Mouse (Mus musculus): Measurements from ENCODE around the gene Eps8l3. TPM values are rescaled to one million over a fixed set of nuclear protein-coding genes. Genes with fewer than 3 reads are reported as not detected.

Eps8l3 gene
- total RNA-seq (2021) = not detected

DNA sequence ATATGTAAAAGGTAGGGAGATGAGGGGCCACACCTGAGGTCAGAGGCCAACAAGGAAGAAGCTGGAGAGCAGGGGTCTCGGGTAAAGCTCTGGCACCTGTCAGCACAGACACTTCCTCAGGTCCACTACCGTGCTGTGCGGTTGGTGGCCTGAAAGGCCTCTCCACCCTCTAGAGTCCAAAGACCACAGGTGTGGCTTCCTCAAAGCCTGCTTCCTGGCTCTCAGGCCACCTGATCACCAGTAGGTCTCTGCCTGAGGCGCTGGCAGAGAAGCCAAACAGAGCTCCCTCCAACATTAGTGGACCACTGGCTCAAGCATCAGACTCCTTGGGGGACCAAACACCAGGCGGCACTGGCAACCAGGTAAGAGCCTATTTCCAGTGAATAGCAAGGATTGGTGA is at the start of gene Eps8l3:
Eps8l3 (plus strand) TSS at position 225 of the 400 bp plus-strand sequence.
- intact Hi-C loops (cut with DNase I) = no loop called here
- no peak for DNase-seq

DNA sequence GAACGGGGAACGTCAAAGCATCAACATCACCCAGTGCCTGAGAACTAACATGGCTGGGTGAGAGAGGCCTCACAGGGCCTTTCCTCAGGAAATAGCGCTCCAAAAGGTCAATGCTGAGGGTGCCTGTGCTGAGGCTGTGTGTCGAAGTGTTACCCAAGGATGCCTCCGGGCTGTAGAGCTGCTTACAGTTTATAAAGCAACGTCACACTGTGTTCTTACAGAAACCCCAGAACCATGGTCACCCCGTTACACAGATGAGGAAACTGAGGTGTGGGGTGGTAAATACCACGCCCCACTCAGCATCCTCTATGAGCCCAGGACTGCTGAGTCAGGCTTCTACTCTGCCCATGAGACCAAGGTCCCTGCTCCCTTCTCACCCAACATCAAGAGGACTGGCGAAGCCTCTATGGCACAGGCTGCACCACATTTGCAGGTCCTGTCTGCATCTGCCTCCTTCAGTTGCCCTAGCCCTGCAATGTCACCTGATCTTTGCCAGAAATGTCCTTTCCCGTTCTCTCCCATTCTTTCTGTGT is 49.1 kb upstream of the Eps8l3 start:
- intact Hi-C loops (cut with DNase I) = no loop called here
- DNase-seq = no peak

DNA sequence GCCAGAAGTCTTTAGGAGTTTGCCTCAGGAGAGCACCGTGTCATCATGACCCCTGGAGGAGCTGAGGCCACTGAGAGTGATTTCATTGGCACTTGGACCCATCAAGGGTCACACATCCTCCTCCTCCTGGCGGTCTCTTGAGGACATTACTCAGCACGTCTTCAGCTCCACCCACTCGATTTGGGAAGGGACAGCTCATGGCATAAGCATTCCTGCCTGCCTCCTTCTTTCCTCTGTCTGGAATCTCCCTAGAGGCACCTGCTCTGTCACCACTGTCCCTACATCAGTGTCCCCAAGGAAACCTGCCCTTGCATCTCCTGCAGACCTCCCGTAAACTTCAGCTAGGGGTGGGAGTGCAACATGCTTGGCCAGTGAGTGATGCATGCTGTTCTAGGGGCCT is 48.5 kb upstream of the Eps8l3 start:
- DNase-seq = no peak
- intact Hi-C loops (cut with DNase I) = no loop called here

DNA sequence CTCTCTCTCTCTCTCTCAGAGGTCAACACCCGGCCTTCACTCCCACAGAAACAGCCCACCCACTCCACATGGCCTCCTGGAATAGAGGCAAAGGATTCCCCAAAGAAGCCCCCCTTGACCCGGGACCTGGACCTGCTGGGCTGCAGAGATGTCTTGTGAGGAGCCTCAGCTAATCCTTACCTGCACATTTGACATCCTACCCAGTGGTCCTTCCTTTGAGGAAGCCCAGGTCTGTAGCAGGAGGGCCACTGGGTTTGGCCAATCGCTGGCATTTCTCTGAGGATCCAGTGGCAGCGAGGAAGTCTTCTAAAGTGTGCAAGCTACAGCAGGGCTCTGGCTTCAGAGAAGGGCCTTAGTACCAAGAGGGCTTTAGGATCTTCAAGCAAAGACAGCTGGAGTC is 48.0 kb upstream of the Eps8l3 start:
- no peak for DNase-seq
- intact Hi-C loops (cut with DNase I) = no loop called here

DNA sequence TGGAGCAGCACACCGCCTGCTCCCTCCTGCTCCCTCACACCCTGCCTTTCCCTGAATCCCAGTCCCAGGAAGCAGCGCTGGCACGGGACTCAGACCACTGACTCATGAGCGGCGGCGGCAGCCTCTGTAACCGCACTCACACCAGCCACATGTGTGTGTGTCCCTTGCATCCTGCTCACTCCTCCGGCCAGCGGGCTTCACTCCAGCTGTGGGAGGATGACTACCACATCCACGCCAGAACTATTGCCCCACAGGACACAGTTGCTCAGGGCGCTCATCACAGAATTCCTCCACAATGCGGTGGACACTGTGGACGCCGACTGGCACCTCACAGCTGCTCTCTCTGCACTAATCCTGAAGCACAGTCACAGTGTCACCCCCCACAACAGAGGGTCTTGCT is 47.4 kb upstream of the Eps8l3 start:
- DNase-seq = no peak
- intact Hi-C loops (cut with DNase I) = no loop called here

DNA sequence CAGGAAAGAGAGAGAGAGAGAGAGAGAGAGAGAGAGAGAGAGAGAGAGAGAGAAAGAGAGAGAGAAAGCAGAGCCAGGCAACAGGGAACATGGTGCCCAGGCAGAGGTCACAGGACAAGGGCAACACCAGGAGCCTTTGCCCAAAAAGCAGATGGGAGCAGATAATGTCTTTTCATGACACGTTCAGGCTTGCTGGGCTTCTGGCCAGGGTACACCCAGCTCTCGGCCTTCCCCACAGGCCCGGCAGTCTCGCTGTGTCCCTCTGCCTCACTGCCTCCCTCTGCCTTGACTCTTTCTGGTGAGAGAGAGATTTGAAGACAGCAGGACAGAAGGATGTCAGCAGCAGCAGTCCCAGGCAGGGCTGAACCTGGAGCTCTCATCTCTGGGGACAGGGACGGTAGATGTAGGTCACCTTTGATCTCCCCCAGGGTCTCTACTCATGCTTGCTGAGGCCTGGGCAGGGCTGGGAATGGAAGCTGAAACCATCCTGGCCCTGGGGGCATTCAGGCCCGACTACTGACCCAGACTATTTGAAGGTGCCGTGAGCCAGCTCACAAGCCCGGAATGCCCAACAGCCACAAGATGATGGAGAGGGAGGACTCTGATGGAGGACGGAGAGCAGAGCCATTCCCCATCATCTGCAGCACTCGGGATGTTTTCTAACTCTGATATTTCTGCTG is 45.0 kb upstream of the Eps8l3 start:
- no peak for DNase-seq

DNA sequence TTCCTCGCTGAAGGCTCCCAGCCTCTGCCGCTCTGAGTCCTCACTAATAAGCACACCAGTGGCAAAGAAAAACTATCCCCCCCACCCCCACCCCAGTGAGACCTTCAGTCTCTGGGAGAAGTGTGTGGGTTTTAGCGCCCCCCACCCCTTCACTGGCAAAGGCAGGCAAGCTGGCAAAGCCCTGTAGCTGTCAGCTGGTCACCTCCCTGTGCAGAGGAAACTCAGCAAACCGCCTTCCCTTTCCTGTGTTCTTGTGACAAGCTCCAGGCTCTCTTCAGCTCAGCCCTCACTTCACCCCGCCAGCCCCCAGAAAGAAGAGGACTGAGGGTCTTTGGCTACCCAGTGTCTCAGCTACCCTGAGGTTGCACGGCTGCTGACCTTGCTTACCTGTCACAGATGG is 44.4 kb upstream of the Eps8l3 start:
- intact Hi-C loops (cut with DNase I) = no loop called here
- no peak for DNase-seq

More for the DNA sequence above, 45.0 kb upstream of the Eps8l3 start:
- intact Hi-C loops (cut with DNase I) = no loop called here

DNA sequence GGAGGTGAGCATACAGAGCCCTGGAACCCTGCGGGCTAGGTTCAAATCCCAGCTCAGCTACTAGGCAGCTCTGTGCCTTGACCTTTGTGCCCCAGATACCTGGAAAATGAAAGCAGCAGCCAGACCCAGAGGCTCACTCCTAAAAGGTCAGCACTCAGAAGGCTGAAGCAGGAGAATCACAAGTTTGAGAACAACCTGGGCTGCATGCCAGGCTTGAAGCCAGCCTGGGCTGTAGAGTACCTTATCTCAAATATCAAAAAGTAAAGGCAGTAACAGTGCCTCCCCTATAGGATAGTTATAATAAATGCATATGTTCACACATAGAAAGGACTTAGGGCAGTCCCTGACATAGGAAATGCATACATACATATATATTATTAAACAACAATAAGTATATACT is 43.7 kb upstream of the Eps8l3 start:
- intact Hi-C loops (cut with DNase I) = no loop called here
- DNase-seq = no peak

DNA sequence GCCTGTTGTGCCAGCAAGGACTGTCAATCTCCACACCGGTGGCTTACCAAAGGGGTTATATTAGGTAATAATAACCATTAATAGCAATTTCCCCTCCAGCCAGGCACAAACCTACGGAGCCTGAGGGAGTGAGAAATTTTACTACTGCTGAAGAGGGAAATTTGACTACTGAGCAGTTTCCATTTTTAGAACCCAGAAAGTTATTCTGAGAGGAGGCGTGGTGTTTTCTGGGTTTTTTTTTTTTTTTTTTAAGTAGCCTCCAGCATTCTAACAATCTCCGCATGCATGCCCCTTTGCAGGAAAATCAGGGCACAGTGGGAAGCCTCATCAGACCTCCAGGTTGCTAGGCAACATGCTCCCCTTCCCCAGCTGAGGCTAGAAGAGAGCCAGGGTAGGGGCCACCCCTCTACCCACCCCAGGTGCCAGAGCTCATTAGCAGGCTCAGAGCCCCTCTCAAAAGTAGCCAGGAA is 43.1 kb upstream of the Eps8l3 start:
- peak; percentile 60 for DNase-seq

DNA sequence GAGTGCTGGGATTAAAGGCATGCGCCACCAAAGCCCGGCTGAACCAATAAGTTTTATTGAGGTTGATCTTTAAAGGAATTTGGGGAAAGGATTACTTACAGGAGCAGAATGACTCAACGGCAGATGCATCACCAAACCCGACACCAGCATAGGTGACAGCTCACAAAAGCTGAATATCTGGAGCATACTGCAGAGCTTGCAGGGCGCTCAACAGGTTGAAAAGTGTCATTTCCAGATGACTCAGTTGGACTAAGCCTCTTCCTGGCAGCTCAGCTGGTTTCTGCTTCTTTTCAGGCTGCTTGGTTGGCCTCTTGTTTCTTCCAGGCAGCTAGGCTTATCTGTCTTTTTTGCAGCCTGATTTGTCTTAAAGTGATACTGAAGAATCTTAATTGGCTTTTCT is 41.7 kb upstream of the Eps8l3 start:
- intact Hi-C loops (cut with DNase I) = no loop called here
- DNase-seq = no peak

More for the DNA sequence above, 43.1 kb upstream of the Eps8l3 start:
- intact Hi-C loops (cut with DNase I) = no loop called here

DNA sequence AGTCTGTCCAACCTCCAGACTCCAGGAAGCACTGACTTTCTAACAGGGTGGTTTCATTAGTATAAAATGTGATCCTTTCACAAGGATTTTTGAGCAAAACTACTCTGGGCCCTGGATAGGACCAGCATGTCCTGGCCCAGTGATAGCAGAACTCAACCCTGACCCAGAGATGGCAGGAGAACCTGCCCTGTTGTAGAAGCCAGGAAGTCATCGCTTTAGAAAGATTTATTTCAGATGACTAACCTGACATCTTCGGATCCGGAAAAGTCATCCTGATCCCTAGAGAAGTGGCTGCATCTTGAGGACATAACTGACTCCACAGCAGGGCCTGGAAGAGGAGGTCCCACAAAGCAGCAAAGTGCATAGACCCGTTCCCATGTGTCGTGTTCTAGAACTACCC is 37.2 kb upstream of the Eps8l3 start:
- no peak for DNase-seq
- intact Hi-C loops (cut with DNase I) = no loop called here

DNA sequence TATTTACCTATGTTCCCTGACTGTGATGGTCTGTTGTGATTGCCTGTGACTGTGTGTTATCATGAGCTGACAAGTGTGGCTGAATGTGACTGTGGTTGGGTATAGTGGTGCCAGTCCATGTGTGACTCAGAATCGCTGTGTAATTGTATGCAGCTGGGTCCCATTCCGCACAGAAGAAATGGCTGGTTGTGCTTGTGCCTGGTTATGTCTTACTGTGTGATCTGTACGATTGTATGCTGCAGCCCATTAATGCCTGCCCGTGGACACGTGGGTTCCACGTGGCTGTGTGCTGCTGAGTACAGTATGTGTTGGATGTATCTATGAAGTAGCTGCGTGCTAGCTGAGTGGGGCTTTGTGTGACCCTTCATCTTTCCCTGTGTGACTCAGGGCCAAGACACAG is 36.2 kb upstream of the Eps8l3 start:
- intact Hi-C loops (cut with DNase I) = no loop called here

DNA sequence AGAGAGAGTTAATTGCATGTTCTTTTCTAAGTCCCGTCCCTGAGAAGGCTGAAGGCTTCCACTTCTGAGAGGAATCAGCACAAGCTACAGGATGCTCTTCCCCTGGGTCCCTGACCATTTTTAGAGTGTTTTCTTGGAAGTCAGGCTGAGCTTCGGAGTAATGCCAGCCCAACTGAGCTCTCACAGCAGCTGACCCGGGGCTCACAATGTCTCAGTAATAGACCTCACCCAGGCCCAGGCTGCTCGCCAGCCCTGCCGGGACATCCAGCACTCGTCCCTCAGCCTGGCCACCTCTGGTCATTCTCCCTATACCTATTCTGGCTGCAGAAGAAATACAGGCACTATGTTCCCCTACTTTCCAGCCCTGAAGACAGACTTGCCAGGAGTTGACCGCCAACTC is 35.7 kb upstream of the Eps8l3 start:
- intact Hi-C loops (cut with DNase I) = no loop called here
- peak; percentile 34 for DNase-seq

More for the DNA sequence above, 36.2 kb upstream of the Eps8l3 start:
- DNase-seq = no peak

DNA sequence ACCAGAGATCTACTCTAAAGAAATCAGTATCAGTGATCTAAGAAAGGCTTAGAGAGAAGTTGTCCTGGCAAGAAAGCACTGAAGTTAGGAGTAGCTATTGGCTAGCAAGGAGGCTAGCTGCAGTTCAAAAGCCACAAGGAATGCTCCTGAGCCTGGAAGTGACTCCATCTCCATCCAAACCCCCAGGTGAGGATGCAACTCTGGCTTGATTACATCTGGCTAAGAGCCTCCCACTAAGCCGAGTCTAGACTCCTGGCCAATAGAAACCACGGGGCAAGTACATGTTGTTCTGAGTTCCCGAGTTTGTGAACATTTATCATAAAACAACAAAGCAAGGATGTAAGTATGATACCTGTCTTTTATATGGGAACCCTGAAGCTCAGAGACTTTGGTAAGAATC is 33.6 kb upstream of the Eps8l3 start:
- intact Hi-C loops (cut with DNase I) = no loop called here

DNA sequence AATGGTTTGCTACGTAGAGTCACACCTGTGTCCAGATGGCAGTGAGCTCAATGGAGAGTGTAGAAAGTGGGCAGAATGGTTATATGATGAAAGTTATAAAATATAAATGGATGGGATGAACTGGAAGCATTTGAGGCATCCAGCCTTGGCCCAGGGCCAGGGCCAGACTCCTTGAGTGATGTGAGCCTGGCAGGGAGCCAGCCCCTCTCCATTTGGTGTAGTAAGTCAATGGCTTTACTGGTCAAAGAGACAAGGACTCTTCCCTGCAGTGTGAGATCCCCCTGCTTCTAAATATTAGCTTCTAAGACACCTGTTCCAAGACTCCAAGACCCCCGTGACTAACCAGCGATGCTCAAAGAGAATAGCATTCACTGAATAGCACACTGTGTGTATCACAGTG is 33.0 kb upstream of the Eps8l3 start:
- DNase-seq = peak; percentile 89
- intact Hi-C loops (cut with DNase I) = no loop called here

More for the DNA sequence above, 33.6 kb upstream of the Eps8l3 start:
- no peak for DNase-seq

DNA sequence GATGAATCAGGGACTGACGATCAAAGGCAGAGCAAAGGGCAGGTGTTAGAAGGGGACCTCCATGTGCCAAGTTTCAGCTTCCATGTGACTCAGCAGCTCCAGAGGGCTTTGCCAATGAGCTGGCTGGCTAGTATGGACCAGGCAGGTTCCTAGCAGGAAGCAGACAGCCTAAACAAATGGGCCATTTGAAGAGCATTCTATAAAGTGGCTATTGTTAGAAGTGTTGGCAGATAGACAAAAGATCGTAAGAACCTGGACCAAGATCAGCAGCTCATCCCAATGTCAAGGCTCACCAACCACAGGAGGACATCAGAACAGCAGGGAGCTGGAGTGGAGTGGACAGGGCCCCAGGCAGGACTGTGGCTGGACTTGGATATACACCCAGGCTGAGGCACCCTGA is 32.5 kb upstream of the Eps8l3 start:
- intact Hi-C loops (cut with DNase I) = no loop called here
- no peak for DNase-seq

DNA sequence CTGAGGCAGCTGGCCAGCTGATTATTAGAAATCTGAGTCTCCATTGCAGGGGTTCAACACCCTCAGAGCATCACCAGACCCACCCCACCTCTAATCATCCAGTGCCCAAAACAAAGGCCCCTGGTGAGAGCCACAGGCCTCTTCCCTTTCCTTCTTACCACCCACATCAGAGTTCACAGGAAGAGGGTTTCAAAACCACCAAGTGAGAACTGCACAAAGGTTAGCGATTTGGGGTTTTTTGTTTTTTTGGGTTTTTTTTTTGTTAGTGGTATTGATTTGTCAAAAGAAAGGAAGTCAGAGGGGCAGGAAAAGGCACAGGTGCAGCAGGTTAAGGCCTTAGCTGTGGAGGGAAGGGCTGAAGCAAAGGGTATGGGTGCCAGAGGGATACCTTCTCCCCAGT is 30.9 kb upstream of the Eps8l3 start:
- intact Hi-C loops (cut with DNase I) = no loop called here
- DNase-seq = no peak

DNA sequence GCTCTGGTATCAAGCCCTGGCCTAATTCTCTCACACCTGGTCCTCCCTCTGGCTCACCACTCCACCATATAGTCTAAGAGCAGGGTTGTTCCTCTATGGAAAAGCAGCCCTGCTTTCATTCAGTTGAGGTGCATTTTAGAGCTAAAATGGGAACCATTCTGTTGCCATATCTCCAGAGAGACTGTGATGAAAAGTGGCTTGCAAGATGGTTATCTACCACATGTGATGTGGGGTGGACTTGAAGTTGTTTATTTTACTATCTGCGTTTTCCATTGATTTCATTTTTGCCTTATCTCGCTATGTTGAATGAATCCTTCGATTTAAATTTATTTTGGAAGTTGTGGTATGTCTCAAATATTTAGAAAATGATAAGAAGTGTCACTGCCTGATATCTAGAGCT is 30.2 kb upstream of the Eps8l3 start:
- intact Hi-C loops (cut with DNase I) = no loop called here
- no peak for DNase-seq

DNA sequence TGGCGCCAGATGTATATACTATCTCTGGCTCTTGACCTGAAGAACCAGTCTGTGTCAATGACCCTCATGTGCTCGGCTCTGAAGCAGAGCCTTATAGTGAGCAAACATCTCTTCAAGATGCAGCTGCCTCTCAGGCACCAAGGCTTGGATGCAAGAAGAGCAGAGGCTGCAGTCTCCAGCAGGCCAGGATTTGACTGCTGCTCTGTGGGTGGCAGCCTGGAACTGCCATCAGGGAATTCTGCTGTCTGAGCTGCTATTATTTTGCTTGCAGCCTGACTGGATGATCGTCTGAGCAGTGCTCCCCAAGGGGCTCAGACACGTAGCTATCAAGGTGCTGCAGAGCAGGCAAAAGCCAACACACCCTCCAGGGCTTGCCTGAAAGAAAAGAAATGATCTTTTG is 28.9 kb upstream of the Eps8l3 start:
- DNase-seq = no peak
- intact Hi-C loops (cut with DNase I) = no loop called here

DNA sequence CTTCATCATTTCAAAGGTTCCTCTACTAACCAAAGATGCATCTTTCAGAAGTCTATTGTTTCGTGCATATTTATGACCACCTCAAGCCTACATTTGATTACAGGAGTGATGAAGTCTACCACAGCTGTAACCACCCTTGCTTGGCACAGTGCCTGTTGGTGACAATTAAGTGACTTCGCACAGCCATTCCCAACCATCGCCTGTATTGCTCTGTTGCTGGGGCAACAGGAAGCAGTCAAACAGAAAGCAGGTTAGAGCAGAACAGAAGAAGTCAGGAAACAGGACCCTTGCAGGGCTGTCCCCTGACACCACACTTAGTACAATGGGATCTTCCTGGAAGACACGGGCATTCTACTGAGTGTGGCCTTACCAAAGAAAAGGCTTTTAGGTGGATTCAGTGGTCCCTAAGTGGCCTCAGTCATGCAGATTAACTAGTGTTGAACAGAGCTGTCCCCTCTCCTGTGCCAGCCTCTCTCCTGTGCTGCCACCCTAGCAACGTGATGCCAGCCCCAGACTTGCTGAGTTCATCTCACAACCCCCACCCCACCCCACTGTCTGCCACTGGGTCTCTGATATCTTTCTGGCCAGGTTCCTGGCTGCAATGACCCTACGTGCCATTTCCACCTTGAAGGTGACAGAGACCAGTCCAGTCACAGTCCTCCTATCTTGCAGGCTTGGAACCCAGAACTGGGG is 27.9 kb upstream of the Eps8l3 start:
- intact Hi-C loops (cut with DNase I) = no loop called here

DNA sequence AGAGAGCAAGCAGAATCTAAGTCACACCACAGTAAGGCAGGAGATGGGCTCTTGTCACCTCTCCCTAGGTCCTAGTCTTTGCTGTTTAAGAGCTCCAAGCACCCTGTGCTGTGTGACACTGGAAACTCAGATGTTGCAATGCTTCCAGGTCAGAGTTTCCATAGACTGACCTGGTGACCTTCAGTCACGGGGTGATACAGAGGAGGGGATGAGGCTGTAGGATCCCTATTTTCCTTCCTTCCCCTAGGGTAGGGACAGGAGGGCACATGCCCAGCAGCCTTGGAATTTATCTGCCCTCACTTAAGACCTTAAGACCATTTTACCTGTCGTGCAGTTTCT is 27.4 kb upstream of the Eps8l3 start:
- intact Hi-C loops (cut with DNase I) = no loop called here
- DNase-seq = no peak

More for the DNA sequence above, 27.9 kb upstream of the Eps8l3 start:
- no peak for DNase-seq

DNA sequence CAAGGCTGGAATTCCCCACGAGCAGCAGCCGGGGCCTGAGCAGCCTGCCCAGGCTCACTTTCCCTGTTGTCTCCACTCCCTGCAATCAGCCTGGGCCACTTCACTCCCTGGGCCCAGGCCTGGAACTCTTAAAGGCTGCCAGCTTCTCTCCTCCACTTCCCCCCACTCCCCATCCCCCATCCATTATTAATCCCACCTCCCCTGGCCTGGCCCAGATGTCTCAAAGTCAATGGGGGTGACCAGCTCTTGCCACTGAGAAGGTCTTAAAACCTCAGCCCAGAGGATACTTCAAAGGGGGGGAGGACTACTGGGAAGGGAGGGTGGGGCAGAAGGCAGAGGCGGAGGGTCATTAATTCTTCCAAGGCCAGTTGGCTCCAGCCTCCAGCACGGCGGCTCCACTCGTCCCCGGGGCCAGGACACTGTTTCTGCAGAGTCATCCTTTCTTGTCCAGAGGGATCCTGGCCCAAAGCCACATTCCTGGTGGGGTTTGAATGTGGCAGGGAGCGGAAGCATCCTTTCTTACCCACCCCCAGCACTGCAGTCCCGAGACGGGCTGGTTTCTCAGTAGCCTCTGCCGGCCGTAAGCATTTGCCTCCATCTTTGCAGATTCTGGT is 26.5 kb upstream of the Eps8l3 start:
- peak; percentile 88 for DNase-seq
- intact Hi-C loops (cut with DNase I) = no loop called here

Data from left cerebral cortex, postnatal 4 days (tissue).